Mouse (Mus musculus) E14TG2a.4 (cell line): ENCODE measurements around the gene Slc30a9.

Source experiments
- CTCF ChIP-seq: conservative IDR thresholded peaks from 2 replicates; pipeline ENCODE4 v1.5.1; 2014; ENCODE audit warnings: low read length
- NANOG ChIP-seq: IDR thresholded peaks from 2 replicates; pipeline ENCODE4 v1.6.1; 2014; ENCODE audit warnings: borderline replicate concordance, low read length, mixed read lengths
- POU5F1 ChIP-seq: IDR thresholded peaks from 2 replicates; pipeline ENCODE4 v1.6.1; 2014; ENCODE audit warnings: low read length, borderline replicate concordance

DNA sequence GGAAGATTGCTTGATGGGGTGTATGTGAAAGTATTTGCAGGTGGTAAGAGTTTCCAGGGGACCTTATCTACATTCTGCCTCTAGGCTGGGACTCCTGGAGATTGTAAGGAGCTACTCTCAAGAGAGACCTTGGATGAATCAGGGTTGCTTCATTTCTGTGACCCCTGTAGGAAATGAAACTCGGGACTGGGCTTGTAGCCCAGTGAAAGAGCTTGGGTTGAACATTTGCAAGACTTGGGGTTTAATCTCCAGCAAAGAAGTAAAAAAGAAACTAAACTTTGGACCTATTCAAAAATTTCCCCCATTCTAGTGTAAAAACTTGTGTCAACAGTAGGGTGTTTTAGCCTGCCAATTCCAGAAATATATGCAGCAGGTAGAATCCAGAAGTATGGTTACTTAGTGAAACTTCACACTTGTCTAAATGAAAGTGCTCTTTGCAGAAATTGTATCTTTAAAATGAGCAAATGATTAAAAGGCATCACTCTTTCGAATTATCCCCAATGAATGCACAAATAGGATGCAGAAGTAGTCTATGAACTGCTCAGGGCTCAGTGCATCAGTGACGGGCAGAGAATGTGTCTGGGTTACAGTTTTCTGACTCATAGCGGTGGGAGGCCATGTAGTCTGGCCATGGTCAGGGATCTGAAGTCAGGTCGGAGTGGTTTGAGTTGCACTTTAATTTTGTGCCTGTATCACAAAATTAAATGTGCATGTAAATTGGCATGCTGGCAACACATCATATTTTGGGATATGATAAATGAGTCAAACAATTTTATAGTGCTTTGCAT lies 9.5 kb upstream of the Slc30a9 start:
- TF ChIP-seq CTCF (no peak), NANOG (no peak), POU5F1 (no peak)
